Mouse (Mus musculus) inflammation-experienced regulatory T-cells, adult 6 months (primary cell): ENCODE measurements around the gene Tmem262. TPM values are rescaled to one million over a fixed set of nuclear protein-coding genes. Genes with fewer than 3 reads are reported as not detected.

Experiments
- ATAC-seq: one replicate; pipeline ENCODE4 v1.8.0; 2017
- polyA plus RNA-seq, 3 experiments: library from polyadenylated mRNA; unstranded; fragments of 100-300 nt; shearing (Covaris generic); gene quantifications; one replicate each; pipeline ENCODE4 v1.2.1; 2017

Tmem262 gene
- polyA plus RNA-seq, 3 experiments from 2014 or later = not detected

DNA sequence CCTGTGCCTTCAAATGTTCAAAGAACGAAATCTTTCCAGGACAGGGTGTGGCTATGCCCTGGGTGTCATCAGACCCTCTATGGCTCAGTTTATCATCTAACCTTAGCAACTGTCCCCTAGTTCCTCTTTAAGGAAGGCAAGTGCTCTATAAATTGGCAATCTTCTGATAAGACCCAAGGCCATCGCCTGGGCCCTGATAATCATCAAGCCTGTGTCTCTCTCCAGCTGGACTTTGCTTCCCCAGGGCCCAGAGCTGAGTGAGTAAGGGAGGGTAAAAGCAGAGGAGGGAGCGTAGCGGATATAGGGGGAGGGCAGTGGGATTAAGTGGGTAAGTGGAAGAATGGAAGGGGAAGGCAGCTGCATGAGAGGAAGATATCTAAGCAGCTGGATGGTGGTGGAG lies 24.6 kb downstream of the Tmem262 start:
- ATAC-seq = no peak

DNA sequence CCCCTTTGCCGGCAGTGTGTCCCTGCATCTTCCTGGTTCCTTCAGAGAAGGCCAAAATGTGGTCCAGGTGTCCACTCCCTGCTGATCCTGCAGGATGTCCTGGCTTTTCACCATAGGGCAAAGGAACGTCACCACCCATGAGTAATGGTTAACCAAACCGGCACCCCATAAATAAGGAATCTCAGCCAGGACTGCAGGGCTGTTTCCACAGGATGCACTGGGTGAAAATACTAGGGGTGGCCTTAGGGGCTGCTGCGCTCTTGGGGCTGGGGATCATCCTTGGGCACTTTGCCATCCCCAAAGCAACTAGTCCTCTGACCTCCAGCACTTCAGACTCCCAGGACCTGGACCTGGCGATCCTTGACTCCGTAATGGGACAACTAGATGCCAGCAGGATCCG lies 25.8 kb downstream of the Tmem262 start, which contains the start of gene Naaladl1:
Gene Naaladl1 (plus strand): TSS at position 197 of the 400 bp plus-strand sequence.
- ATAC-seq = no peak

GRCm38 (mm10) chr19:6113116-6113515 lies 33.3 kb downstream of the Tmem262 start:
- ATAC-seq = no peak

DNA sequence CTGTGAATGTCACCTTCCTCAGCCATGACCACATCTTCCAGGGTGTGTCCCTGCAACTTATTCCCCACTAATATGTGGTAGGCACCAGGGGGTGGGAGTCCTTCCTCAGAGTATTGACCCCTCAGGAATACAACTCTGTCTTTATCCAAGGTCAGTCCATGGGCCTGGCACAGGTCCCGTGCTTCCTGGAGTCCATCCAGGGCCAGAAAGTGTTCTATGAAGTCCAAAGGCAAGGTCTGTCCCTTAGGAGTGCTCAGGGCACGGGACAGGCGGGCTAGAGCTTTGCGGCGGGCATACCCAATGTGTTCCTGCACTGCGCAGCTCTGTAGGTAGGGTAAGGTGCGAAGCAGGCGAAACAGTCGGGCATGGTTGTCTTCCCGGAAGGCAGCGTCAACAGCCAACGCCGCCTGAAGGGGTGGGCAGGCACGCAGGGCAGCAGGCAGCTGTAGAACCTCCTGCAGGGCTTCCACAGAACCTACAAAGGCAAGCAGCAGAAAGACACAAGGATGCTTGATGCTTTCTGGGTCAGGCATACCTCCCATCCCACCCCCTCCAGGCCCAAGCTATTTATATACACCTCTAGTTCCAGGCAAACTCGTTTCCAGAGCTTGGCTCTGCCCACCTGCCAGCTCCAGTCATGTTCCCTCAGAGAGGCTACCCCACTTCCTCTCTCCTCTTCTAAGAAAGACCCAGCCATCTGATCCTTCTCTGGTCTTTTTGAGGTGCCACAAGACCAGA lies 36.4 kb downstream of the Tmem262 start:
- no peak for ATAC-seq

GRCm38 (mm10) chr19:6117346-6117985 lies 37.6 kb downstream of the Tmem262 start:
- ATAC-seq = no peak

DNA sequence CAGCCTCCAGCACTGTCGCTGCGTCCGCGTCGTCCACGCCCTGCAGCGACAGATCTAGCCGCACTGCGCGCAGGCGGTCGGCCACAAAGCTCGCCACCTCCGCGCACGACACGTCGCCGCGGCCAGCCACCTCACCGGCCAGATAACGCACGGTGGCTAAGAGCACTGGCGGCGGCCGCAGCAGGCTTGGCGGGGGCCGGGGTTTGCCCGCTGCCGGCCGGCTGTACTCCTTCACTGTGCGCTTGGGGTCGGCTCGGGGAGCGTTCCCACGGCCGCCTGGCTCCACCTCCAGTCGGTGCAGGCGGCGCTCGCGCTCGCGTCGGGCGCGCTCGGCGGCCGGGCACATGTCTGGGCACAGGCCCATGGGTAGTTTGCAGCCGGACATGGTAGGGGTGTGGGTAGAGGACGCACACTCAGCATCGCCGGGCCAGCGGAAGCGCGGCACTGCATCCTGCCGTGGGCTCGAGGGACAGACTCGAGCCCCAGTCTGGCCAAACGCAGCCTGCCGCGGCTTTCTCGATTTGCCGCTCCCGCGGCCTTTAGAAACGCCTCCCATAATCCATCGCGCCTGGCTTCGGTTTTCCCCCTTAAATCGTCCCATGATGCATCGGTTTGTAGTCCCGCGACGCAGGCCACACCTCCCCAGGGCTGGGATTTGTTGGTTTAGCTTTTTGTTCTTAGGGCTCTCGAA lies 38.3 kb downstream of the Tmem262 start, which contains the start of gene Sac3d1:
Gene Sac3d1 (minus strand): TSS at position 665 of the 691 bp plus-strand sequence.
- peak; percentile 96 for ATAC-seq

GRCm38 (mm10) chr19:6118677-6119185 lies 38.9 kb downstream of the Tmem262 start:
- no peak for ATAC-seq

DNA sequence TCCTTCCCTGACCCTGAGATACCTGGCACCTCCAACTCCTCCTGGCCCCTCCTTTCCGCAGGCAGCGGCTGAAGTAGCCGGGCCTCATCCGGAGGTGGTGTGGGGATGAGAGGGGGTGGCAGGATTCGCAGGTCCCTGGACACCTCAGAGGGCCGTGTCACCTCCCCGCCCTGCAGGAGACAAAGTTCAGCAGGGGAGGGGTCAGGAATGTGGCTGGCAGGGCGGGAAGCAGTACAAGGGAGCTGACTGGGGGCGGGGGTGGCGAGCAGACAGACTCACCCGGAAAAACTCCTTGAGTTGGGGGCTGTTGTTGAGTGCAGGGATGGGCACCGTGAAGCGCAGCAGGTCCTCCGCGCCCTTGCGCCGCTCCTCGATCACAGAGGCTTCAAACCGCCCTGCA lies 41.9 kb downstream of the Tmem262 start:
- ATAC-seq = no peak

GRCm38 (mm10) chr19:6123330-6123729 lies 43.5 kb downstream of the Tmem262 start:
- ATAC-seq = no peak

DNA sequence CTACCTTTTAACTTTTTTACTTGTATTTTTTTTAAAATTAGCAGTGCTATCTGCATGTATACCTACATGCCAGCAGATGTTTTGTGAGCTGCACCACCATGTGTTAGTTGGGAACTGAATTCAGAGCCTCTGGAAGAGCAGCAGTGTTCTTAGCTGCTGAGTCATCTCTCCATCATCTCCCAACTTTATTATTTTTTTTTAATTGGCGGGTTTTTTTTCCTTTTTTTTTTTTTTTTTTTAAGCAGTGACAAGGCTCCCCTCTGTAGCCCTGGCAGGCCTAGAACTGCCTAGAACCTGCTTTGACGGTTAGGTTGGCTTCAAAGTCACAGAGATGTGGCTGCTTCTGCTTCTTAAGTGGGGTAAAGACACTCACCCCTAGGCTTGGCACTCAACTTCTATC lies 45.1 kb downstream of the Tmem262 start:
- no peak for ATAC-seq

DNA sequence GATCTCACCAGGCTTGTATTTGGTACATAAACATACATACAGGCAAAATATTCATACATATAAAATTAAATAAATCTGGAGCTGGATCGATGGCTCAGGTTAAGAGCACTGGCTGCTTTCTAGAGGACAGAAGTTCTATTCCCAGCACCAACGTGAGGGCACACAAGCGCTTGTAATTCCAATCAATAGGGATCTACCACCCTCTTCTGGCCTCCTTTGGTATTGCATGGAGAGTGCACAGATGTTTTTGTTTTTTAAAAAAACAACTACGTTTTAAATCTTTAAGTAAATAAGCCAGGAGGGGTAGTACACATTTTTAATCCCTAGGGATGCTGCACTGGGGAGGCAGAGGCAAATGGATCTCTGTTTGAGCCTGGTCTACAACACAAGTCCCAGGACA lies 46.5 kb downstream of the Tmem262 start:
- no peak for ATAC-seq

- no peak for ATAC-seq
Observed at GRCm38 (mm10) chr19:6126789-6127580, 47.2 kb downstream of the Tmem262 start.

GRCm38 (mm10) chr19:6127760-6128341 lies 48.0 kb downstream of the Tmem262 start, which contains the start of gene Snx15:
TSS of gene Snx15 (minus strand) at chr19:6128304.
- peak; percentile 96 for ATAC-seq

Other genes with a start within 250 kb of the Tmem262 start
- 10 to 100 TPM; 57.3 to 71.3 (median 60.1) TPM for gene Frmd8, start 204.8 kb upstream of the Tmem262 start, polyA plus RNA-seq
- 10 to 100 TPM; 48.8 to 54.8 (median 54.1) TPM for gene Slc25a45, start 202.2 kb upstream of the Tmem262 start, polyA plus RNA-seq
- gene Tigd3, start 185.9 kb upstream of the Tmem262 start, polyA plus RNA-seq = 1 to 10 TPM in 1 of 3 experiments, under 1 TPM in 2; 0.36 to 1.1 (median 0.66) TPM
- gene Dpf2, start 167.0 kb upstream of the Tmem262 start, polyA plus RNA-seq = 100 to 1,000 TPM; 157 to 198 (median 189) TPM
- gene Cdc42ep2, start 155.2 kb upstream of the Tmem262 start, polyA plus RNA-seq = under 1 TPM in 2 of 3 experiments, not detected in 1; 0.32 to 0.52 TPM
- gene Pola2, start 115.8 kb upstream of the Tmem262 start, polyA plus RNA-seq = 10 to 100 TPM; 14.2 to 20.4 (median 14.7) TPM
- not detected for gene Slc22a20, start 93.9 kb upstream of the Tmem262 start, polyA plus RNA-seq
- gene Capn1, start 64.1 kb upstream of the Tmem262 start, polyA plus RNA-seq = 10 to 100 TPM; 41.9 to 48.2 (median 44.7) TPM
- 10 to 100 TPM; 12.6 to 16.5 (median 16.2) TPM for gene Syvn1, start 33.5 kb upstream of the Tmem262 start, polyA plus RNA-seq
- gene Mrpl49, start 22.2 kb upstream of the Tmem262 start, polyA plus RNA-seq = 10 to 100 TPM; 36.6 to 40.3 (median 36.7) TPM
- 1,000 to 10,000 TPM; 1,798 to 3,866 (median 2,409) TPM for gene Fau, start 22.2 kb upstream of the Tmem262 start, polyA plus RNA-seq
- gene Znhit2, start 18.8 kb upstream of the Tmem262 start, polyA plus RNA-seq = 10 to 100 TPM in 1 of 3 experiments, 1 to 10 TPM in 2; 5.6 to 11.5 (median 9.4) TPM
- gene Tm7sf2, start 11.7 kb upstream of the Tmem262 start, polyA plus RNA-seq = 1 to 10 TPM; 5.6 to 7.2 (median 6.9) TPM
- gene Vps51, start 2.8 kb upstream of the Tmem262 start, polyA plus RNA-seq = 10 to 100 TPM; 29.3 to 35.6 (median 31.5) TPM
- 1 to 10 TPM in 1 of 3 experiments, under 1 TPM in 1, not detected in 1; 0.77 to 1.1 TPM for gene Gm28374, start 2.2 kb downstream of the Tmem262 start, polyA plus RNA-seq
- 10 to 100 TPM; 32.0 to 47.2 (median 36.9) TPM for gene Zfpl1, start 4.9 kb downstream of the Tmem262 start, polyA plus RNA-seq
- gene Cdca5, start 5.0 kb downstream of the Tmem262 start, polyA plus RNA-seq = 10 to 100 TPM in 1 of 3 experiments, 1 to 10 TPM in 2; 2.4 to 24.7 (median 4.4) TPM
- under 1 TPM in 1 of 3 experiments, not detected in 2; 0.48 TPM for gene AC131692.1, start 14.4 kb downstream of the Tmem262 start, polyA plus RNA-seq
- under 1 TPM in 1 of 3 experiments, not detected in 2; 0.33 TPM for gene Naaladl1, start 25.7 kb downstream of the Tmem262 start, polyA plus RNA-seq
- gene Sac3d1, start 38.6 kb downstream of the Tmem262 start, polyA plus RNA-seq = 1 to 10 TPM; 1.4 to 4.4 (median 3.3) TPM
- gene Snx15, start 48.3 kb downstream of the Tmem262 start, polyA plus RNA-seq = 10 to 100 TPM; 17.2 to 21.8 (median 20.4) TPM
- not detected for gene Batf2, start 61.0 kb downstream of the Tmem262 start, polyA plus RNA-seq
- 10 to 100 TPM; 14.3 to 31.0 (median 21.9) TPM for gene Arl2, start 61.5 kb downstream of the Tmem262 start, polyA plus RNA-seq
- under 1 TPM in 2 of 3 experiments, not detected in 1; 0.55 to 0.79 TPM for gene Majin, start 104.4 kb downstream of the Tmem262 start, polyA plus RNA-seq
- not detected for gene Gpha2, start 146.3 kb downstream of the Tmem262 start, polyA plus RNA-seq
- gene Ppp2r5b, start 155.8 kb downstream of the Tmem262 start, polyA plus RNA-seq = 1 to 10 TPM; 1.7 to 3.3 (median 2.2) TPM
- gene Atg2a, start 161.6 kb downstream of the Tmem262 start, polyA plus RNA-seq = 10 to 100 TPM in 2 of 3 experiments, 1 to 10 TPM in 1; 8.1 to 12.6 (median 11.5) TPM
- gene Ehd1, start 196.7 kb downstream of the Tmem262 start, polyA plus RNA-seq = 10 to 100 TPM; 10.8 to 36.2 (median 11.4) TPM
- under 1 TPM; 0.15 to 0.36 (median 0.26) TPM for gene Cdc42bpg, start 226.4 kb downstream of the Tmem262 start, polyA plus RNA-seq